Mouse (Mus musculus): ENCODE data around the gene Cog3. TPM values are rescaled to one million over a fixed set of nuclear protein-coding genes. Genes with fewer than 3 reads are reported as not detected.

Gene Cog3
- total RNA-seq, 2 experiments from 2014 or later: 23.1 to 25.5 TPM

DNA sequence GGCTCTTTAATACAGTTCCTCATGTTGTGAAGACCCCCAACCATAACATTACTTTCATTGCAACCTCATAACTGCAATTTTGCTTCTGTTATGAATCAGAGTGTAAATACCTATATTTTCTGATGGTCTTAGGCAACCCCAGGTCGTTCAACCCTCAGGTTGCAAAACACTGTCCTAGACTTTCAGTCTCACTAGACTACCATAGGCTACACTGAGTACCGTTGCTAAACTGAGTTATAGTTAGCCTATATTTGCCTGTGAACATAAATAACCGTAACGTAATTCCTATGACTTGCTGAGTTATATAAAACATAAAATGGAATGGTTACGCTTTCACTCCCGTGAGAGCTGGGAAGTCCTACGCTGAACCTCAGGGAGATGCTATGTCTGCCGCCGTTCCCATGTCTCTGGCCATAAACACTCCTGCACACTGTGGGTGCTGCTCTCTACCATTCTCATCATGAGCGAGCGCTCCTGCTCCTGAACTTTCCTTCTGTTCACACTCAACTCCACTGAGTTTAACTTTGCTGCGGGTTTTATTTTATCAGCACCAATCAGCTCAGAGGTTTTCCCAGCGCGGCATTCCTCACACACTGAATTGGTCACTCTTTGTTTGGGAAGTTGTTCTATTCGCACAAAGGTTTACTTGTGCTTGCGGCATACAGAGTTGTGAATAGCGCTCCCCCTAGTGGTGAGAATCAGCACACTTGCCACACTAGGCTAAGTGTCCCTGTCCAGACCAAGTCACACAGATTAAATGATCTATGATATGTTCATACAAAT, 13.4 kb upstream of the Cog3 start:
- DNase-seq (ENCODE audit: low spot score in 2 of 2): peak; percentile 52 to 62
- intact Hi-C loops (cut with DNase I): no loop called here

GRCm38 (mm10) chr14:75761028-75761805, 6.9 kb upstream of the Cog3 start:
- no peak for DNase-seq (ENCODE audit: low spot score in 2 of 2)
- intact Hi-C loops (cut with DNase I): no loop called here

DNA sequence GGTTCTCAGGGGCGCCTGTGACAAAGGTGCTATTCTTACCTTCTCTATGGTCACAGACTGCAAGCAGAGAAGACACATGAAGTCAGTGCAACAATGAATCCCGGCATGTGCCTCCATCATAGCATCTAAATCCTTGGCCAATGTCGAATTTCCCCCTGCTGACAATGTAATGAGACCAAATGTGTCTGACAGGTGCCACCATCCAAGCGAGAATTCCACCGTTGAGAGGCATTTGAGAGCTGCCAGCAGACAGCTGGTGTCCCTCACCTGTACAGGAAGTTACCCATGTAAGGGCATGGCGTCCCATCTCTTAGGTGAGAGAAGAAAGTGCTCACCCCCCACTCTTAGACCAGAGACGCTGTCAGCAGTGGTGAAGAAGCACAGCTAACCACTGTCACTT, 4.1 kb upstream of the Cog3 start:
- intact Hi-C loops (cut with DNase I): no loop called here
- DNase-seq (ENCODE audit: low spot score in 2 of 2): no peak

GRCm38 (mm10) chr14:75757821-75758220, 3.5 kb upstream of the Cog3 start:
- no peak for DNase-seq (ENCODE audit: low spot score in 2 of 2)
- intact Hi-C loops (cut with DNase I): no loop called here

GRCm38 (mm10) chr14:75756971-75757370, 2.7 kb upstream of the Cog3 start:
- intact Hi-C loops (cut with DNase I): no loop called here
- DNase-seq (ENCODE audit: low spot score in 2 of 2): no peak

DNA sequence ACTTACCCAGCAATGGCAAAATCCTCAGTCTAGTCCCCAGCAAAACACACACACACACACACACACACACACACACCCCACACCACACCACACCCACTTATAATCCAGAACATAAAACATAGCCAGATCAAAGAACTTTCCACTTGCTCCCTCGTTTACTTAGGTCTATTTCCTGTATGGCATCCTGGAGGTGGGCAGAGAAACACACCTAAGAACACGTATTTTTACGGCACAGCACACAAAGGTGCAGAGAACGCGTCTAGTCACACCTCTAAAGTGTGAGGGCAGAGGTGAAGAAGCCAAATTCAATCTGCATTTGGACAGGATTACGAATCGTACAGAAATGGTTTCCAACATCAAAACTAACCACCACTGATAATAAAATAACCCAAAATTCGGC, 1.1 kb downstream of the Cog3 start:
- DNase-seq (ENCODE audit: low spot score in 2 of 2): no peak
- intact Hi-C loops (cut with DNase I): no loop called here

GRCm38 (mm10) chr14:75751040-75751439, 3.3 kb downstream of the Cog3 start:
- intact Hi-C loops (cut with DNase I): no loop called here

DNA sequence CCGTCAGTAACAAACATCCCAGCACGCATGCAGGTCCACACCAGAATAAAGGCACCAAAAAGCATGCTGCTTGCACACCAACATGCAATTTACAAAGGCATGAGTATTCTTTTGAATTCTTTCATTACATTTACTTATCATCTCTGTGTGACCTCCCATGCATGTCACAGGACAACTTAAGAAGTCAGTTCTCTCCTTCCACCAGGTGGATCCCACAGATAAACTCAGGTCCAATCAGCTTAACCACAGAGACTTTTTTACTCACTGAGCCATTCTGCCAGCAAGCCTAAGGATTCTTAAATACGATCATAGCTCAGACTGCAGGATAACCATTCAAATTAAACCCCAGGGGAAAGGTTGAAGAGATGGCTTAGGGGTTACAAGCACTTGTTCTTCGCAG, 5.2 kb downstream of the Cog3 start:
- DNase-seq (ENCODE audit: low spot score in 2 of 2): no peak
- intact Hi-C loops (cut with DNase I): no loop called here

More at GRCm38 (mm10) chr14:75751040-75751439, 3.3 kb downstream of the Cog3 start:
- no peak for DNase-seq (ENCODE audit: low spot score in 2 of 2)

DNA sequence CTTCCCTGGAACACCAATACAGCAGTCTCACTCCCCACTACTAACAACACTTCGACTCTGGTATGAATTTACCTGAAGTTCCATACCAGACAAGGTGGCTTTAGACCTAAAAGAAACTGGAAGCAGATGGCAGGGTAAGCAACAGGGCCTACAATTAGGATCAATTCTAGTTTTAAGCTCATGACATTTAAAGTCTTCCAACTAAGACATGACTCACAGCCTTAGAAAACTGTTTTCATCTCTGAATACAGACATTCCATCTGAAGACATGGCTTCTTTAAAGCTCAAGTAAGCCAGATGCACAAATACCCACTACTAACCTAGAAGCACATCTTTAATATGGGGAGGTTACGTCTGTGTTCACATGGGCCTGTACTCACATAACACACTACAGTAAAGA, 6.4 kb downstream of the Cog3 start:
- DNase-seq (ENCODE audit: low spot score in 2 of 2): no peak
- intact Hi-C loops (cut with DNase I): no loop called here

DNA sequence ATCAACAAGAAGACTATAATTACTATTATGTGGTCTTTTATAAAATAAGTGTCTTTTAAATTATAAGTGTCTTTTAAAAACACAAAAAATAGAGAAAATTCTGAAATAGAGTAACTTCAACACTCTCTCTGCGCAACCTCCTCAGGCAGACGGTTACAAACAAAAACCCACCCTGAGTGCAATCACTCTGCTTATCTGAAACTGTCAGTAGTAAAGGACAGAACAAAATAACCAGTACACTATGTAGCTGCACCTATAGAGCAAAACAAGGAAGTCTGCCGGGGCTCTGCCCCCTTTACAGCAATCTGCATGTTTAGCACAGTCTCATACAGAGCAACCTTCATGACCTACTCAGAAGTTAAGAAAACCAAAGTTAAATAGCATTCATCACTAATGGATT, 12.4 kb downstream of the Cog3 start:
- intact Hi-C loops (cut with DNase I): no loop called here

GRCm38 (mm10) chr14:75735597-75735996, 18.7 kb downstream of the Cog3 start:
- intact Hi-C loops (cut with DNase I): no loop called here
- DNase-seq (ENCODE audit: low spot score in 2 of 2): no peak

More for the DNA sequence above, 12.4 kb downstream of the Cog3 start:
- DNase-seq (ENCODE audit: low spot score in 2 of 2): no peak

- intact Hi-C loops (cut with DNase I): no loop called here
- DNase-seq (ENCODE audit: low spot score in 2 of 2): no peak
These were observed 21.7 kb downstream of the Cog3 start for GRCm38 (mm10) chr14:75732631-75733030.

DNA sequence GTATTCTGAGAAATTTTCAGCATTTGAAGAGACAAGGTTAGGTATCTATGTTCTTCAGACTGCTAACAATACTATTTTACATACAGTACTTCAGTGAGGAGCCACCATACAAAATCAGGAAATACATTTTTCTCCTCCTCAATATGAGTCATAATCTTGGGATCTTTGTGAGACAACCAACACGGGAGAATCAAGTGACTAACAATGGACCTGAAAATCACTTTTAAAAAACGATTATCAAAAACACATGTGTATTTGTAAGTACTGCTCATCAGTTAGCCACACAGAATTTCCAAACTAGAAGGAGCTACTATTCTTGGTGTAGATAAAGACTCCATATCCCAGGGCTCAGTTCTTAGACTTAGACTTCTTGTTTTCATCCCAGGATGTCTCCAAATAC, 23.0 kb downstream of the Cog3 start:
- DNase-seq (ENCODE audit: low spot score in 2 of 2): no peak
- intact Hi-C loops (cut with DNase I): no loop called here

- no peak for DNase-seq (ENCODE audit: low spot score in 2 of 2)
- intact Hi-C loops (cut with DNase I): loop anchor here (10.0 kb wide), 1 partner anchor 403 kb away; no protein-coding TSS in a partner anchor
These were observed 26.2 kb downstream of the Cog3 start for GRCm38 (mm10) chr14:75728111-75728510.

DNA sequence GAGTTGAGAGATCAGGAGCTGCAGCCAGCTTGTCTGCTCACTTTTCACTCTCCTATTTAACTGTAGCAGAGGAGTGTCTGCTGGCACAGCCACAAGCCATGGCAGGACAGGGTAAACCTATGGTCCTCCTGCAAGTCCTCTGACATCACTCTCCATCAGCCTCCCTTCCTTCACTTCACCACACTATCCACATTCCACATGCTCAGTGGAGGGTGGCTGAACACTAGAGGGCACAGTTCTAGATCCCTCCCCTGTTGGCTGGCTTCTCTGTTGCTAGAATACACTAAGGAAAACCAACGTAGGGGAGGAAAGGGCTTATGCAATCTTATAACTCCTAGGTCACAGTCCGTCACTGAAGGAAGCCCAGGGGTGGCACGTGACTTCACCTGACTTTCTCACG, 27.3 kb downstream of the Cog3 start:
- intact Hi-C loops (cut with DNase I): loop anchor here (10.0 kb wide), 1 partner anchor 402 kb away; no protein-coding TSS in a partner anchor
- no peak for DNase-seq (ENCODE audit: low spot score in 2 of 2)

- DNase-seq (ENCODE audit: low spot score in 2 of 2): no peak
- intact Hi-C loops (cut with DNase I): loop anchor here (5.0 to 10.0 kb wide), 2 partner anchors 398 to 526 kb away; no protein-coding TSS in a partner anchor
These were observed 31.5 kb downstream of the Cog3 start for GRCm38 (mm10) chr14:75722816-75723215.

GRCm38 (mm10) chr14:75721977-75722563, 32.2 kb downstream of the Cog3 start:
- intact Hi-C loops (cut with DNase I): loop anchor here (5.0 to 10.0 kb wide), 2 partner anchors 397 to 525 kb away; no protein-coding TSS in a partner anchor
- DNase-seq (ENCODE audit: low spot score in 2 of 2): peak; percentile 36 to 42

GRCm38 (mm10) chr14:75720121-75720520, 34.2 kb downstream of the Cog3 start:
- intact Hi-C loops (cut with DNase I): loop anchor here (5.0 to 10.0 kb wide), 2 partner anchors 395 to 523 kb away; no protein-coding TSS in a partner anchor
- DNase-seq (ENCODE audit: low spot score in 2 of 2): no peak

DNA sequence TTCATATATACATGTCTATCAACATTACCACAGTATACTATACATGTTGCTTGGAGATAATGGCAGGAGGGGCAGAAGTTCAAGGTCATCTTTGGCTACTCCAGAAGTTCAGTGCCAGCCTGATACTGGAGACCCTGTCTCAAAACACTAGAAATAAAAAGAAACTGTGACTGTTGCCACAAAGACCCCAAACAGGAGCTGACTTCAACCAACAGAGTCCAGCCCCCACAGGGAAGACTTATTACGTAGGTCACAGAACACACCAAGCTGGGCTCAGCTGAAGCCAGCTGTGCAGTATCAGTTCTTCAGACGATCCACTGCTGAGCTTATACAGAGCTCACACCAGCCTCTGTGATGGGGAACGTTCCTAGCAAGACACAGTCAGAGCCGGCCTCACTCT, 37.9 kb downstream of the Cog3 start:
- intact Hi-C loops (cut with DNase I): loop anchor here (10.0 kb wide), 1 partner anchor 262 kb away; the partner anchor contains the start of gene Siah3
- DNase-seq (ENCODE audit: low spot score in 2 of 2): no peak

- no peak for DNase-seq (ENCODE audit: low spot score in 2 of 2)
- intact Hi-C loops (cut with DNase I): loop anchor here (10.0 kb wide), 1 partner anchor 259 kb away; the partner anchor contains the start of gene Siah3
These were observed 40.7 kb downstream of the Cog3 start for GRCm38 (mm10) chr14:75713661-75714060.

Data from left cerebral cortex, postnatal 36 days (tissue).